Mouse (Mus musculus) liver, postnatal 0 days (tissue): ENCODE results near the gene Slc51b. TPM values are rescaled to one million over a fixed set of nuclear protein-coding genes. Genes with fewer than 3 reads are reported as not detected.

Source experiments
- ATAC-seq: fragments of 200-750 bp; cut with Nextera tagmentation; 2 replicates; pipeline ENCODE4 v1.8.0; 2017; ENCODE audit warnings: mild to moderate bottlenecking, moderate library complexity
- DNase-seq: peaks from one replicate; pipeline ENCODE4 v3.0.0-alpha.2; 2016
- H3K27ac ChIP-seq: fragments of 300-500 bp; sonication (generic); 2 replicates; pipeline ENCODE4 v1.5.1; 2014; ENCODE audit warnings: antibody characterized with exemption, moderate library complexity, mild to moderate bottlenecking, low read depth
- H3K27me3 ChIP-seq: fragments of 300-500 bp; sonication (generic); 2 replicates; pipeline ENCODE4 v1.6.1; 2014; ENCODE audit warnings: low read length, control low read depth, mixed read lengths; ENCODE audit not compliant: insufficient read depth
- H3K36me3 ChIP-seq: fragments of 300-500 bp; sonication (generic); replicated peaks from 2 replicates; pipeline ENCODE4 v1.6.1; 2014; ENCODE audit warnings: mild to moderate bottlenecking, control low read depth, low read length, moderate library complexity, mixed read lengths; ENCODE audit not compliant: insufficient read depth
- H3K4me1 ChIP-seq: fragments of 300-500 bp; sonication (generic); 2 replicates; pipeline ENCODE4 v1.6.1; 2014; ENCODE audit warnings: antibody characterized with exemption, mild to moderate bottlenecking, control low read depth; ENCODE audit not compliant: insufficient read depth
- H3K4me2 ChIP-seq: fragments of 300-500 bp; sonication (generic); 2 replicates; pipeline ENCODE4 v1.6.1; 2014; ENCODE audit warnings: low read depth, mild to moderate bottlenecking, low read length, moderate library complexity, mixed read lengths
- H3K4me3 ChIP-seq: fragments of 300-500 bp; sonication (generic); 2 replicates; pipeline ENCODE4 v1.5.1; 2014; ENCODE audit warnings: low read depth, low read length
- H3K9ac ChIP-seq: fragments of 300-500 bp; sonication (generic); replicated peaks from 2 replicates; pipeline ENCODE4 v1.6.1; 2014; ENCODE audit warnings: mild to moderate bottlenecking, moderate library complexity
- H3K9me3 ChIP-seq: fragments of 300-500 bp; sonication (generic); 2 replicates; pipeline ENCODE4 v1.6.1; 2016; ENCODE audit warnings: mild to moderate bottlenecking, control low read depth, low read length, mixed read lengths
- CTCF ChIP-seq: sonication (generic); IDR thresholded peaks from 2 replicates; pipeline ENCODE4 v1.5.1; 2016; ENCODE audit warnings: antibody characterized with exemption, low read depth
- EP300 ChIP-seq: IDR thresholded peaks from 2 replicates; pipeline ENCODE4 v1.6.1; 2016; ENCODE audit warnings: antibody characterized with exemption, low read depth, mild to moderate bottlenecking
- WGBS: fragments of 180-500 bp; shearing (Covaris S2); extraction: QIAGEN DNeasy Blood & Tissue Kit; methylation state at CpG from one replicate; pipeline ENCODE4 v1.1.7; 2014; ENCODE audit not compliant: insufficient replicate concordance; 5-methylcytosine and 5-hydroxymethylcytosine counted together
- polyA plus RNA-seq: library from polyadenylated mRNA; unstranded; fragments of >200 nt; fragmentation: Nextera tagmentation; extraction: Ambion mirVana; gene quantifications from 2 replicates; pipeline ENCODE4 v1.2.1, GENCODE M21; 2015

The Slc51b gene
- polyA plus RNA-seq, 1 experiment from 2014 or later, result 15.1 TPM

DNA sequence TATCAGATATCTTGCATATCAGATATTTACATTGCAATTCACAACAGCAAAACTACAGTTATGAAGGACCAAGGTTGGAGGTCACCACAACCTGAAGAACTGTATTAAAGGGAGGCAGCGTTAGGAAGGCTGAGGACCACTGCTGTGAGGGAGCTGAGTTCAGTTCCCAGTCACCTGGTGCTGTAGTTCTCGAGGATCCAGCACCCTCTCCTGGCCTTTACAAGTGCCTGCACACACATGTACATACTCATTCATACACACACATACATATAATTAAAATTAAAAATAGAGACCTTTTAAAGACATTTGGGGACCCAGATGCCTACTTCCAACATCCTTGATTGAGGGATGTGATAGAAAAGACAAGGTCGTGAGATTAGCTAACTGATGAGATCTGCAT is 3.1 kb downstream of the Slc51b start:
- Histone ChIP-seq H3K4me2 (no peak overlapping the region), H3K27ac (no peak overlapping the region), H3K36me3 (no peaks in the 10 kb centered on the region), H3K9ac (no peak overlapping the region), H3K4me1 (peaks cover 3% of the 10 kb centered on the region; the same call in 1 of the 2 replicates), H3K9me3 (no peaks in the 10 kb centered on the region), H3K27me3 (no peaks in the 10 kb centered on the region), H3K4me3 (no peak overlapping the region)
- TF ChIP-seq CTCF (peak; percentile 16; the same call in 1 of the 2 replicates), EP300 (no peak)
- WGBS, result 74% methylated on average over 3 of the region's 3 CpGs
- ATAC-seq (no peak), DNase-seq (no peak)

DNA sequence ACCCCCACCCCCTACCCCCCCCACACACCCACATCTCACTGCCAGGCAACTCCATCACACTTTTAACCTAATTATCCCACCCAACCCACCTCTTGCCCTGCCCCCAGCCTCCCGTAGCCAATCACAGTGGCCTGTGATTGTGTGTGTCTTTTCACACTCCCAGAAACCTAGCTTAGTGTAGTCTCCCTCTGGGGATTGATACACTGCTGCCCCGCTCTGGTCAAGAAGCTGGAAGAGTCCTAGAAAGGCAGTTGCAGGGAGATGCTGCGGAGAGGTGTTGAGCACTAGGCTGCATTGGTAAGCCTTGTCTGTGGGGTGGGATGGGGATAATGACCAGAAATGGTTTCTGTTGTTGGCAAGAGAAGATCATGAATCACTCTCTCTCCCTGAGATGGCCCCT is 5.0 kb downstream of the Slc51b start:
- no peak overlapping the region for H3K4me3 ChIP-seq
- no peaks in the 10 kb centered on the region for H3K27me3 ChIP-seq
- H3K27ac ChIP-seq, result no peak overlapping the region
- H3K4me1 ChIP-seq, result no peaks in the 10 kb centered on the region
- WGBS, result 60% methylated on average over 3 of the region's 3 CpGs
- no peaks in the 10 kb centered on the region for H3K9me3 ChIP-seq
- no peaks in the 10 kb centered on the region for H3K36me3 ChIP-seq
- TF ChIP-seq EP300, result no peak
- no peak for TF ChIP-seq CTCF
- H3K4me2 ChIP-seq, result no peak overlapping the region
- ATAC-seq (no peak), DNase-seq (no peak)
- H3K9ac ChIP-seq, result no peak overlapping the region

DNA sequence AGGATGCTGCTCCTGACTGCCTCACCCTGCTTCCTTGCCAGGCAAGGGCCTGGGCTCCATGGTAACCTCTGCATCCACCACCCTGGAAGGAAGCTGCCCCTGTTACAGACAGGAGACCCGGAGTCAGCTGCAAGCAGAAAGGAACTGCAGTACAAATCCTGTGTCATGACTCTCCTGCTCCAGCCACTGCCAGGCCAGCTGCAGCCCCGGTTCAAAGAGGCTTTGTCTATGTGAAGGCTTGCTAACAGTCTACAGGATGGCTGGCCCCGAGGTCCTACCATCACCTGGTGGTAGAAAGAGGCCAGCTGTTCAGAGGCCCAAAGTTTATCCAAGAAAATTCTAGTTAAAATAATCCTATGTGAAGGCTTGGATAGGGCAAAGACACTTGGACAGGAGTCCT is 11.4 kb downstream of the Slc51b start:
- ATAC-seq, result no peak
- Histone ChIP-seq H3K9ac (no peak overlapping the region), H3K27ac (no peak overlapping the region), H3K4me3 (no peak overlapping the region), H3K4me2 (no peak overlapping the region), H3K27me3 (no peaks in the 10 kb centered on the region), H3K36me3 (no peaks in the 10 kb centered on the region), H3K9me3 (no peaks in the 10 kb centered on the region), H3K4me1 (no peaks in the 10 kb centered on the region)
- WGBS, result 55% methylated on average over 3 of the region's 3 CpGs
- TF ChIP-seq EP300 (no peak), CTCF (no peak)
- DNase-seq, result no peak

DNA sequence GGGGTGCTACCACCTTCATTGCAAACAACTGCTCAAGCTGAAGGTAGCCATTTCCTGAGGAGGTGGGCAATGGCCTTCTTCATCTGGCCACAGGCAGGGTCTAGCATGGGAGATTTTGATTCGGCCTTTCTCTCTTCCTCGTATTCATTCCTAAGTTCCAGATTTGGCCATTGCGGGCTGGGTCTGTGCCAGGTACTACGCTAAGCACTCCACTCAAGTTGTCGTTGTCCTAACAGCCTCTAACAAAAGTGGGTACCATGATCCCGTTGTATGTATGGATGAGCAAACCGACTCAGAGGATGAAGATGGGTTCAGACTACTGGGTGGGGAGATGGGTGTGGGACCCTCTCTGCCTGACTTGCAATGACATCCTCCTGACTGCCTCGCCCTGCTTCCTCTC is 12.4 kb downstream of the Slc51b start:
- Histone ChIP-seq H3K9ac (no peak overlapping the region), H3K4me2 (no peak overlapping the region), H3K36me3 (no peaks in the 10 kb centered on the region), H3K4me3 (no peak overlapping the region), H3K27me3 (no peaks in the 10 kb centered on the region), H3K27ac (no peak overlapping the region), H3K9me3 (no peaks in the 10 kb centered on the region), H3K4me1 (no peaks in the 10 kb centered on the region)
- 77% methylated on average over 8 of the region's 8 CpGs for WGBS
- DNase-seq, result no peak
- ATAC-seq, result no peak
- TF ChIP-seq CTCF (no peak), EP300 (no peak)

DNA sequence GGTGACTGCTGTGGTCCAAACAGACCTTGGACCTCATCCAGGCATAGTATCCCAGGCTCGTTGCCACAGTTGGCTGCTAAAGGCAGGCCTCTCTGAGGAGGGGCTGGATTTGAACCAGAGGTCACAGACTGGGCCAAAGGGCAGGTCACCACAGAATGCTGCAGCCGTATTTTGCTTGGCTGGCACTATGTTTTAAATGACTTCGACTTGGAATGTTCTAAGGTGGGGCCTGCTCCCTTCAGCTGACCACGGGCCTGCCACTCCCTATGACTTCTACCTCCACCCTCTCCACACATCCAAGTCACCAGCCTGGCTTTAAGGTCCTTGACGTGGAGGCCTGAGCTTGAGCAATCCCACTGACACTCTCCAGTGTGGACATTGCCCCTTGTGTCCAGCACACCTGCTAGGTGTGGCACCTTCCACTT is 13.9 kb downstream of the Slc51b start:
- Histone ChIP-seq H3K27ac (no peak overlapping the region), H3K4me2 (no peak overlapping the region), H3K36me3 (no peaks in the 10 kb centered on the region), H3K4me3 (no peak overlapping the region), H3K9ac (no peak overlapping the region), H3K4me1 (no peaks in the 10 kb centered on the region), H3K27me3 (no peaks in the 10 kb centered on the region), H3K9me3 (no peaks in the 10 kb centered on the region)
- DNase-seq, result peak; percentile 26
- no peak for TF ChIP-seq CTCF
- TF ChIP-seq EP300, result no peak
- 53% methylated on average over 5 of the region's 5 CpGs for WGBS
- ATAC-seq, result peak; percentile 92

DNA sequence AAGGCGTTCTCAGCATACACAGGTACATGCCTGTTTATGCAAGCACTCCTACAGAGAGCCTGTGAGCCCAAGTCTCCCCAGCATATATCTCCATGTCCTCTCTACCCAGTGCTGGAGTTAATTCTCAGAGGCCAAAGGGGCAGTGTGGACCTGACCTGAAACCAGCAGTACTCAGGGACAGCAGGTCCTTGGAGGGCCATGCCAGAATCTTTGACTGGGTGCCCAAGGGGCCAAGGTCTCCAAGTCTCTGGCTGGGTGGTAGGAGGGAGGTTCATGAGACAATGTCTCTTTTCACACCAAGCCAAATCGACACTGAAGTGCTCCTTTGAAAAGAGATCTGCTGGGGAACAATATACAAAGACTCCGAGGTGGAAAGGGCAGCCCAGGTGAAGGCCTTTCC is 14.9 kb downstream of the Slc51b start:
- ATAC-seq, result no peak
- Histone ChIP-seq H3K27me3 (no peaks in the 10 kb centered on the region), H3K36me3 (no peaks in the 10 kb centered on the region), H3K4me3 (no peak overlapping the region), H3K4me2 (no peak overlapping the region), H3K4me1 (no peaks in the 10 kb centered on the region), H3K27ac (no peak overlapping the region), H3K9ac (no peak overlapping the region), H3K9me3 (no peaks in the 10 kb centered on the region)
- 62% methylated on average over 3 of the region's 3 CpGs for WGBS
- TF ChIP-seq CTCF, result no peak
- no peak for TF ChIP-seq EP300
- DNase-seq, result no peak

DNA sequence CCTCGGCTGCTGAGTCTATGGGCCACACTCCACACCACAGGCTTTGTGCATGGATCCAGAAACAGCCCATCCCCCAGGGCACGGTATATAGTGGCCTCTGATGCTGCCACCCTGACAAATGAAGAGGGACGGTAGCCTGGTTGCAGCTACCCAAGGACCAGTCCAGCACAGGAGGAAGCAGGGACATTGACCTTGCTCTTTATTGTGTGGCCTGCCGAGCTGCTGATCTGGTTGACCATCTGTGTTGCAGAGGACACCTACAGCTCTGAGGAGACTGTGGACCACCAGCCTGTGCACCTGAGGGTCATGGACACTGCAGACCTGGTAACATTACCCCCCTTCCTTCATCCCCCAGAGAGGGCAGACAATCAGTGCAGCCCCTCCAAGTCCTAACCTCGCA is 15.4 kb downstream of the Slc51b start:
- DNase-seq, result no peak
- no peak overlapping the region for H3K4me3 ChIP-seq
- H3K36me3 ChIP-seq, result no peaks in the 10 kb centered on the region
- ATAC-seq, result no peak
- no peak overlapping the region for H3K27ac ChIP-seq
- H3K9me3 ChIP-seq, result no peaks in the 10 kb centered on the region
- H3K27me3 ChIP-seq, result no peaks in the 10 kb centered on the region
- no peak for TF ChIP-seq CTCF
- no peak overlapping the region for H3K4me2 ChIP-seq
- no peak overlapping the region for H3K9ac ChIP-seq
- 75% methylated on average over 5 of the region's 5 CpGs for WGBS
- no peaks in the 10 kb centered on the region for H3K4me1 ChIP-seq
